Mouse (Mus musculus): ENCODE data around the gene Oaz3. TPM values are rescaled to one million over a fixed set of nuclear protein-coding genes. Genes with fewer than 3 reads are reported as not detected.

Oaz3 gene
- total RNA-seq, 2 experiments from 2014 or later: not detected

GRCm38 (mm10) chr3:94457055-94457454, 13.3 kb upstream of the Oaz3 start:
- DNase-seq (ENCODE audit: low spot score in 2 of 2): no peak

GRCm38 (mm10) chr3:94456529-94457000, 12.8 kb upstream of the Oaz3 start:
- DNase-seq (ENCODE audit: low spot score in 2 of 2): peak; percentile 82 to 86

- no peak for DNase-seq (ENCODE audit: low spot score in 2 of 2)
Observed at GRCm38 (mm10) chr3:94449377-94449776, 5.7 kb upstream of the Oaz3 start.

- DNase-seq (ENCODE audit: low spot score in 2 of 2): peak; percentile 95 to 96
Observed at GRCm38 (mm10) chr3:94442951-94443596, 641 bp downstream of the Oaz3 start, which contains the start of gene Mrpl9. Mrpl9 (plus strand) TSS chr3:94443318.

- no peak for DNase-seq (ENCODE audit: low spot score in 2 of 2)
Observed at GRCm38 (mm10) chr3:94441182-94441581, 2.5 kb downstream of the Oaz3 start.

GRCm38 (mm10) chr3:94436420-94436819, 7.3 kb downstream of the Oaz3 start:
- DNase-seq (ENCODE audit: low spot score in 2 of 2): no peak

- DNase-seq (ENCODE audit: low spot score in 2 of 2): no peak
Observed at GRCm38 (mm10) chr3:94434305-94434704, 9.4 kb downstream of the Oaz3 start.

GRCm38 (mm10) chr3:94430980-94431379, 12.7 kb downstream of the Oaz3 start:
- no peak for DNase-seq (ENCODE audit: low spot score in 2 of 2)

- DNase-seq (ENCODE audit: low spot score in 2 of 2): peak; percentile 96 to 97
Observed at GRCm38 (mm10) chr3:94413031-94413679, 30.6 kb downstream of the Oaz3 start, which contains the start of gene Tdrkh. Tdrkh (plus strand) TSS chr3:94413273.

- no peak for DNase-seq (ENCODE audit: low spot score in 2 of 2)
Observed at GRCm38 (mm10) chr3:94412530-94412929, 31.2 kb downstream of the Oaz3 start.

- DNase-seq (ENCODE audit: low spot score in 2 of 2): no peak
Observed at GRCm38 (mm10) chr3:94405561-94405960, 38.2 kb downstream of the Oaz3 start.

GRCm38 (mm10) chr3:94404366-94405054, 39.2 kb downstream of the Oaz3 start:
- DNase-seq (ENCODE audit: low spot score in 2 of 2): no peak

- no peak for DNase-seq (ENCODE audit: low spot score in 2 of 2)
Observed at GRCm38 (mm10) chr3:94402451-94402850, 41.3 kb downstream of the Oaz3 start.

- DNase-seq (ENCODE audit: low spot score in 2 of 2): no peak
Observed at GRCm38 (mm10) chr3:94399663-94400310, 43.9 kb downstream of the Oaz3 start.

- DNase-seq (ENCODE audit: low spot score in 2 of 2): peak; percentile 47 to 55
Observed at GRCm38 (mm10) chr3:94398943-94399481, 44.7 kb downstream of the Oaz3 start.

GRCm38 (mm10) chr3:94398217-94398616, 45.5 kb downstream of the Oaz3 start, which contains the start of gene Lingo4:
Lingo4 (plus strand) TSS chr3:94398517.
- DNase-seq (ENCODE audit: low spot score in 2 of 2): no peak

- DNase-seq (ENCODE audit: low spot score in 2 of 2): no peak
Observed at GRCm38 (mm10) chr3:94396851-94397250, 46.9 kb downstream of the Oaz3 start.

- DNase-seq (ENCODE audit: low spot score in 2 of 2): no peak
Observed at GRCm38 (mm10) chr3:94396336-94396735, 47.4 kb downstream of the Oaz3 start.

GRCm38 (mm10) chr3:94393049-94393448, 50.7 kb downstream of the Oaz3 start:
- no peak for DNase-seq (ENCODE audit: low spot score in 2 of 2)

GRCm38 (mm10) chr3:94392128-94392527, 51.6 kb downstream of the Oaz3 start:
- no peak for DNase-seq (ENCODE audit: low spot score in 2 of 2)

GRCm38 (mm10) chr3:94391001-94391400, 52.7 kb downstream of the Oaz3 start:
- DNase-seq (ENCODE audit: low spot score in 2 of 2): no peak
